Mouse (Mus musculus): ENCODE data around the gene Hat1. TPM values are rescaled to one million over a fixed set of nuclear protein-coding genes. Genes with fewer than 3 reads are reported as not detected.

The Hat1 gene
- polyA plus RNA-seq (2012; rRNA removed): 49.3 and 60.6 TPM in 2 replicates

DNA sequence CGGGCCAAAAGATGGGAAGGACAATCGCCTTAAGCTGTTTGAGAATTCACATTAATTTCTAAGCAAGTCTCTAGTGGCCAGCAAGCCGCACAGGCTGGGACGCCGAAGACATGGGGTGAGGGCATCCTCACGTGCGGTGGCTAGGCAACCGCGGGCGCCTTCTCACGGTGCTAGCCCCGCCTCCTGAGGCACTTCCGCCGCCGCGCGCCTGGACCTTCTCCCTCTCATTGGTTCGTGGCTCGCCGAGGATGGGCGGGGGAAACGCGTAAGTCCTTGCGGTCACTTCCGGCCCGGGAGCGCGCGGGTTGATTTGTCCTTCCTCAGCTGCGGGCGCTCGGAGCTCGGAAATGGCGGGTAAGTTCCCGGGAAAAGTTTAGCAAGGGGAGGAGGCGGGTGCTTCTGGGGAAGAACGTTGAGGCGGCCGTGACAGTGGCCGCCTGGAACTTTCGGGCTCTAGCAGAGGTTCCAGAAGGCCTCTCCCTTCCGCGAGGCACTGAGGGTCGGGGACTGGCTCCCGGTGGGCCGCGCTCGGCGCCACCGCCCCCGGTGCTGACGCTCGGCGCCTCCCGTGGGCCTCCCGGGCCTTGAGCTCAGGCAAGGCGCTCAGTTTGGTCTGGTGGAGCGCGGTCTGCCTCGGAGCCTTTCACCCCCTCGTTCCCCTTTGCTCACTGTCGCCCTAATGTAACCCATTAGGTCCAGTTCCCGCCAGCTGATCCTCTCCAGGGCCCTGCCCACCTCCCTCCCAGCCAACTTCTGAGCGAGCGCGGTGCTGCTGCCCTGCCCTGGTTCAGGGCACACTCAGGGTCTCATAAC, at the start of gene Hat1:
Gene Hat1 (plus strand): TSS at position 8 of the 813 bp plus-strand sequence.

GRCm38 (mm10) chr2:71367125-71367880, 21.5 kb upstream of the Hat1 start, which contains the start of gene Slc25a12:
Gene Slc25a12, minus strand, starts transcription at chr2:71367749.

DNA sequence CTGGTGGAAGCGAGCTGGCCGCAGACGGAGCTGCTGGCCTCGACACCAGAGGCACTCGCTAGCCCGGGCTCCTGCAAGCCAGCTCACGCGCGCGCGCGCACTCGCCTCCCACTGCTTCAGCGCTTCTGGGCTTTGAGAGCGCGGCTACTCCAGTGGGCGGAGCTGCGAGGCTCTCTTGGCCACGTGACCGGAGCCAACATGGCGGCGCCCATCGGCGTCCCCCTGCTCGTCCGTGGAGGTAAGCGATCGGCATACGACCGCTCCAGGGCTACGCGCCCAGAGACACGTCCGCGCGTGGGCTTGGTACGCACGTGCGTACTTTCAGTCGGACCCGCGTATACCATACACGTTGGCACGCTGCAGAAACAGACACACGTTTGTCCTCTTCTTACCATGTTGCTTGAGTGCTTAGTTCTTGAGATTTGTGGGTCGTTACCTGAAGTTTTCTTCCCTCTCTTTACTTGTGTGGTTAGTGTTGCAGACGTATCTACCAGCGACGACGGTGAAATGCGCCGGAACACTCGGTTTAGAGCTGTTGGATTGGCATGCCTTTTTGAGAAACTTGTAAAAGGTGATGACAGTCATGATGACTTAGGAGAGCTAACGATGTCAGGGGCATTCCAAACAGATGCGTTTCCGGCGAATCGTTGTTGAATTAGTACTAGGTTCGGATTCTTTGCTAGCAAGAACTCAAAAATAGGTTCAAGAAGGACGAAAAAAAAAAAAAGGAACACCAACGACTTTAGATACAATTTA, 64.6 kb downstream of the Hat1 start, which contains the start of gene Metap1d:
Gene Metap1d (plus strand): TSS at position 116 of the 756 bp plus-strand sequence.

Other genes with a start within 250 kb of the Hat1 start
- 240 and 246 TPM in 2 replicates for gene Dync1i2, start 177.3 kb upstream of the Hat1 start, polyA plus RNA-seq (2012; rRNA removed)
- 55.9 and 56.6 TPM in 2 replicates for gene Slc25a12, start 21.2 kb upstream of the Hat1 start, polyA plus RNA-seq (2012; rRNA removed)
- 70.6 and 71.1 TPM in 2 replicates for gene Metap1d, start 64.3 kb downstream of the Hat1 start, polyA plus RNA-seq (2012; rRNA removed)
- 85.5 and 169 TPM in 2 replicates for gene Dlx1, start 139.2 kb downstream of the Hat1 start, polyA plus RNA-seq (2012; rRNA removed)
- gene Dlx2, start 157.8 kb downstream of the Hat1 start, polyA plus RNA-seq (2012; rRNA removed): 23.7 and 44.1 TPM in 2 replicates

Data from central nervous system, embryonic 14 days (tissue).